Mouse (Mus musculus) cerebellum, adult (tissue): ENCODE measurements around the gene Daxx.

Experiments
- ATAC-seq: cut with Nextera tagmentation; 2 replicates; pipeline ENCODE4 v1.9.2; 2017; ENCODE audit warnings: mild to moderate bottlenecking, moderate library complexity, mixed read lengths; ENCODE audit not compliant: insufficient number of reproducible peaks, low FRiP score, low TSS enrichment

Daxx gene

GRCm38 (mm10) chr17:33957493-33957892 is 48.3 kb downstream of the Daxx start:
- no peak for ATAC-seq

- no peak for ATAC-seq
Observed at GRCm38 (mm10) chr17:33958451-33958850, 49.2 kb downstream of the Daxx start.

DNA sequence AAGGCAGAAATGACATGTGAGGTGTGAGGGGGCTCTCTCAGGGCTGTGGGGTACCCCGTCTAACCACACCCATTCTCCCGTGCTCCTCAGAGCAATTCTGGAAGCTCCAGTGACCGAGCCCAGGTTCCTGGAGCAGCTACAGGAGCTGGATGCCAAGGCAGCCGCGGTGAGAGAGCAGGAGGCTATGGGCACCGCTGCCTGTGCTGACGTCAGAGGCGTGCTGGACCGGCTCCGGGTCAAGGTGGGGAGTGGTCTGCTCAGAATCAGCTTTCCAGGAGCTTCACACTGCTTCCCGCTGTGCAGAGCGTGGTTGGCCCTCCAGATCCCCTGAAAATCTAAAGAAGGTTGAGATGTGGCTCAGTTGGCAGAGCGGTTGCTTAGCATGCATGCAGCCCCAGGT is 49.9 kb downstream of the Daxx start:
- ATAC-seq, result no peak

DNA sequence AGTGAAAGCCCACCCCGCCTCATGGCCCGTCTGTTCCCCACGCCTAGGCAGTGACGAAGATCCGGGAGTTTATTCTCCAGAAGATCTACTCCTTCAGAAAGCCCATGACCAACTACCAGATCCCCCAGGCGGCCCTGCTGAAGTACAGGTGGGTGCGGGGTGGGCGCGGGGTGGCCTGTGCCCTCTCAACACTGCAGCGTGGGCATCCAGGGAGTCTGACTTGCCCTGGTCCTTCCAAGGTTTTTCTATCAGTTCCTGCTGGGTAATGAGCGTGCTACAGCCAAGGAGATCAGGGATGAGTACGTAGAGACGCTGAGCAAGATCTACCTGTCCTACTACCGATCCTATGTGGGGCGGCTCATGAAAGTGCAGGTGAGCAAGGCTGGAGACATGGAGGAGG is 50.7 kb downstream of the Daxx start:
- ATAC-seq, result no peak

GRCm38 (mm10) chr17:33962876-33963275 is 53.7 kb downstream of the Daxx start:
- no peak for ATAC-seq
